Mouse (Mus musculus) CD4-positive, CD25-positive, alpha-beta regulatory T cell, adult 2 months (primary cell): ENCODE measurements around the gene Katnb1.

ENCODE experiments used
- DNase-seq: peaks from one replicate; pipeline ENCODE4 v3.0.0-alpha.2; 2012; ENCODE audit warnings: low read depth, low spot score

Gene Katnb1

GRCm38 (mm10) chr8:95080381-95081341 is at the start of gene Katnb1:
Gene Katnb1, plus strand, starts transcription at chr8:95081186.
- DNase-seq, result peak; percentile 99

GRCm38 (mm10) chr8:95037106-95037925 is 43.7 kb upstream of the Katnb1 start:
- DNase-seq, result no peak

- DNase-seq, result no peak
These were observed 38.9 kb upstream of the Katnb1 start for GRCm38 (mm10) chr8:95041883-95042784.

GRCm38 (mm10) chr8:95044811-95045210 is 36.2 kb upstream of the Katnb1 start:
- DNase-seq, result no peak

- DNase-seq, result no peak
These were observed 34.0 kb upstream of the Katnb1 start for GRCm38 (mm10) chr8:95046982-95047381.

GRCm38 (mm10) chr8:95047884-95048680 is 32.9 kb upstream of the Katnb1 start:
- no peak for DNase-seq

- DNase-seq, result no peak
These were observed 31.4 kb upstream of the Katnb1 start for GRCm38 (mm10) chr8:95049636-95050035.

GRCm38 (mm10) chr8:95054438-95054837 is 26.5 kb upstream of the Katnb1 start:
- DNase-seq, result no peak

- DNase-seq, result no peak
These were observed 26.0 kb upstream of the Katnb1 start, which contains the start of gene Drc7 for GRCm38 (mm10) chr8:95054927-95055510. Gene Drc7, plus strand, starts transcription at chr8:95055103.

GRCm38 (mm10) chr8:95056414-95056813 is 24.6 kb upstream of the Katnb1 start:
- DNase-seq, result no peak

GRCm38 (mm10) chr8:95058661-95059060 is 22.3 kb upstream of the Katnb1 start:
- no peak for DNase-seq

GRCm38 (mm10) chr8:95059812-95060533 is 21.0 kb upstream of the Katnb1 start:
- no peak for DNase-seq

GRCm38 (mm10) chr8:95064531-95064930 is 16.5 kb upstream of the Katnb1 start:
- DNase-seq, result no peak

GRCm38 (mm10) chr8:95067582-95067981 is 13.4 kb upstream of the Katnb1 start:
- peak; percentile 79 for DNase-seq

- no peak for DNase-seq
These were observed 5.5 kb upstream of the Katnb1 start for GRCm38 (mm10) chr8:95075504-95075903.

- DNase-seq, result no peak
These were observed 4.8 kb upstream of the Katnb1 start for GRCm38 (mm10) chr8:95076151-95076550.

GRCm38 (mm10) chr8:95078055-95078454 is 2.9 kb upstream of the Katnb1 start:
- no peak for DNase-seq

- no peak for DNase-seq
These were observed 1.7 kb upstream of the Katnb1 start for GRCm38 (mm10) chr8:95079305-95079704.

- DNase-seq, result peak; percentile 27
These were observed 664 bp downstream of the Katnb1 start for GRCm38 (mm10) chr8:95081650-95082049.
